Mouse (Mus musculus): ENCODE measurements at regions not wholly inside any gene's neighbourhood (a gene's known extent, or its start where the extent isn't known, plus 50 kb on each side); places are given as distances from the start of the nearest gene placed in this dataset.

DNA sequence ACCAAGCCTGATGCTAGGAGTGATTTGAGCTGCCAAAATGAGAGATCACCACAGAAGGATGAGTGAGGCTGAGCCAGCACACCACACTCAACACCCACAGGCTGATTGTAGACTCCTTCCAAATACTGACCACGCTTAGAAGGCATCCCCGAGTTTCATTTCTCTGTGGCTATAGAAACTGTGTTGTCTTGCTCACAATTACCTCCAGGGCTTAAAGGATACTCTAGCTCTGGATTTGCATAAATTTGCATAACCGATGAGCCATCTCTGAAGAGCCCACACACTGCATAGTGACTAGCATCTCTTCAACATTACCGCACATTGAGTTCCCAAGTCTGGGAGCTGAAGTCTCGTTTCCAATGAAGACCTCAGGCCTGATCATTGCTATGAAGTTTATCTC lies 110.3 kb downstream of the Nufip1 start:
- TF ChIP-seq CTCF (IDR thresholded peaks at IDR 0.05 in 2 of 3, conservative IDR thresholded peaks at IDR 0.05 in 1 of 3; ENCODE audit: control insufficient read depth in 1 of 3, insufficient read depth in 1 of 3, low read depth in 2 of 3, low read length in 3 of 3, poor library complexity in 1 of 3, severe bottlenecking in 1 of 3) (no peak), NRF1 (IDR thresholded peaks at IDR 0.05; ENCODE audit: insufficient read depth, low read depth, low read length, poor library complexity, severe bottlenecking) (no peak)
